Mouse (Mus musculus): ENCODE measurements at regions not wholly inside any gene's neighbourhood (a gene's known extent, or its start where the extent isn't known, plus 50 kb on each side); places are given as distances from the start of the nearest gene placed in this dataset.

- in situ Hi-C loops (cut with MboI; ENCODE audit: low pct_unique_long_range_greater_than_20kb in 1 of 2, low sequenced_read_pairs in 2 of 2, unreplicated experiment in 1 of 2) = no loop called here
These were observed 172.5 kb downstream of the Emx2 start for GRCm38 (mm10) chr19:59630706-59631105.

GRCm38 (mm10) chr19:59631541-59631940, 173.4 kb downstream of the Emx2 start:
- in situ Hi-C loops (cut with MboI; ENCODE audit: low pct_unique_long_range_greater_than_20kb in 1 of 2, low sequenced_read_pairs in 2 of 2, unreplicated experiment in 1 of 2) = no loop called here

- in situ Hi-C loops (cut with MboI; ENCODE audit: low pct_unique_long_range_greater_than_20kb in 1 of 2, low sequenced_read_pairs in 2 of 2, unreplicated experiment in 1 of 2) = no loop called here
These were observed 178.1 kb downstream of the Emx2 start for GRCm38 (mm10) chr19:59636271-59636670.

- in situ Hi-C loops (cut with MboI; ENCODE audit: low pct_unique_long_range_greater_than_20kb in 1 of 2, low sequenced_read_pairs in 2 of 2, unreplicated experiment in 1 of 2) = no loop called here
These were observed 184.4 kb downstream of the Emx2 start for GRCm38 (mm10) chr19:59642606-59643005.

GRCm38 (mm10) chr19:59646231-59646630, 188.1 kb downstream of the Emx2 start:
- in situ Hi-C loops (cut with MboI; ENCODE audit: low pct_unique_long_range_greater_than_20kb in 1 of 2, low sequenced_read_pairs in 2 of 2, unreplicated experiment in 1 of 2) = no loop called here

- in situ Hi-C loops (cut with MboI; ENCODE audit: low pct_unique_long_range_greater_than_20kb in 1 of 2, low sequenced_read_pairs in 2 of 2, unreplicated experiment in 1 of 2) = no loop called here
These were observed 188.5 kb downstream of the Emx2 start for GRCm38 (mm10) chr19:59646656-59647055.

GRCm38 (mm10) chr19:59649421-59649820, 191.2 kb downstream of the Emx2 start:
- in situ Hi-C loops (cut with MboI; ENCODE audit: low pct_unique_long_range_greater_than_20kb in 1 of 2, low sequenced_read_pairs in 2 of 2, unreplicated experiment in 1 of 2) = no loop called here

GRCm38 (mm10) chr19:59650611-59651329, 192.6 kb downstream of the Emx2 start:
- in situ Hi-C loops (cut with MboI; ENCODE audit: low pct_unique_long_range_greater_than_20kb in 1 of 2, low sequenced_read_pairs in 2 of 2, unreplicated experiment in 1 of 2) = no loop called here

GRCm38 (mm10) chr19:59653631-59654367, 195.6 kb downstream of the Emx2 start:
- in situ Hi-C loops (cut with MboI; ENCODE audit: low pct_unique_long_range_greater_than_20kb in 1 of 2, low sequenced_read_pairs in 2 of 2, unreplicated experiment in 1 of 2) = no loop called here

GRCm38 (mm10) chr19:59655321-59655720, 197.1 kb downstream of the Emx2 start:
- in situ Hi-C loops (cut with MboI; ENCODE audit: low pct_unique_long_range_greater_than_20kb in 1 of 2, low sequenced_read_pairs in 2 of 2, unreplicated experiment in 1 of 2) = no loop called here

GRCm38 (mm10) chr19:59669793-59670192, 211.6 kb downstream of the Emx2 start:
- in situ Hi-C loops (cut with MboI; ENCODE audit: low pct_unique_long_range_greater_than_20kb in 1 of 2, low sequenced_read_pairs in 2 of 2, unreplicated experiment in 1 of 2) = no loop called here

- in situ Hi-C loops (cut with MboI; ENCODE audit: low pct_unique_long_range_greater_than_20kb in 1 of 2, low sequenced_read_pairs in 2 of 2, unreplicated experiment in 1 of 2) = no loop called here
These were observed 215.4 kb downstream of the Emx2 start for GRCm38 (mm10) chr19:59673537-59673936.

GRCm38 (mm10) chr19:59679191-59679590, 221.0 kb downstream of the Emx2 start:
- in situ Hi-C loops (cut with MboI; ENCODE audit: low pct_unique_long_range_greater_than_20kb in 1 of 2, low sequenced_read_pairs in 2 of 2, unreplicated experiment in 1 of 2) = no loop called here

- in situ Hi-C loops (cut with MboI; ENCODE audit: low pct_unique_long_range_greater_than_20kb in 1 of 2, low sequenced_read_pairs in 2 of 2, unreplicated experiment in 1 of 2) = no loop called here
These were observed 222.2 kb downstream of the Emx2 start for GRCm38 (mm10) chr19:59680356-59680755.

GRCm38 (mm10) chr19:59684292-59684691, 226.1 kb downstream of the Emx2 start:
- in situ Hi-C loops (cut with MboI; ENCODE audit: low pct_unique_long_range_greater_than_20kb in 1 of 2, low sequenced_read_pairs in 2 of 2, unreplicated experiment in 1 of 2) = no loop called here

GRCm38 (mm10) chr19:59685826-59686717, 227.9 kb downstream of the Emx2 start:
- in situ Hi-C loops (cut with MboI; ENCODE audit: low pct_unique_long_range_greater_than_20kb in 1 of 2, low sequenced_read_pairs in 2 of 2, unreplicated experiment in 1 of 2) = no loop called here

- in situ Hi-C loops (cut with MboI; ENCODE audit: low pct_unique_long_range_greater_than_20kb in 1 of 2, low sequenced_read_pairs in 2 of 2, unreplicated experiment in 1 of 2) = no loop called here
These were observed 229.0 kb downstream of the Emx2 start for GRCm38 (mm10) chr19:59687206-59687605.

GRCm38 (mm10) chr19:59687681-59688080, 229.5 kb downstream of the Emx2 start:
- in situ Hi-C loops (cut with MboI; ENCODE audit: low pct_unique_long_range_greater_than_20kb in 1 of 2, low sequenced_read_pairs in 2 of 2, unreplicated experiment in 1 of 2) = no loop called here

- in situ Hi-C loops (cut with MboI; ENCODE audit: low pct_unique_long_range_greater_than_20kb in 1 of 2, low sequenced_read_pairs in 2 of 2, unreplicated experiment in 1 of 2) = no loop called here
These were observed 233.4 kb downstream of the Emx2 start for GRCm38 (mm10) chr19:59691541-59692096.

Measured in mouse embryonic stem cell (cell line).